ENCODE assay signal across 17 mouse cellular contexts in the genomic region with DNA sequence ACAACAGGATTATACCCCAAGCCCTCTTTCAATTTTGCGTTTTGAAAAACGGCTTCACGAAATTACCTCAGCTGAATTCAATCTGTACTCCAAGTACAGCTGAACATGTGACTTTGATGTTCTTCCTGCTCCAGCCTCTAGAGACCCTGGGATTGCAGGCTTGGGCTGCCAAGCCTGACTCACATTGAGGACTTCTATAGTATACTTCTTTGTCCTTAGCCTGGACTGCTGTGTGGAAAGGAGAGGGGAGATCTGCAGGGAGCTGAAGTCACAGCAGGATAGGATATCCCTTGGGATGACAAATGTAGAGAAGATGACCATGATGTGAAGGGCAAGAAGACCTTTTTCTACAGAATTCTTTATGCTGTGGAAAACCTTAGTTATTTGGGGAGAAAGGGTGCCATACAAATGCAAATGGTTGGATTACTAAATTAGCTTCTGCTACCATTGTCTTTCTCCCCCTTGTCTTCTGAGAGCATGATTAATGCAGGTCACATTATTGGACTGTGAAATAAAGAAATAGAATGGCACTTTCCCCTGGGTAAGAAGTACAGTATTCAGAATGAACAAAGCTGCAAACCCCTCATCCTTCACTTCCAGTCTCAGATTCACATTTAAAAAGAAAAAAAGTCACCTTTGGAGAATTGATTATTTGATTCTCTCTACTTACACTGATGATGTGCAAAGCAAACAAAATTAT.
A peak's percentile ranks its signal among the peaks of the same experiment; 100 is the strongest.
DNase-seq lines count a peak whose midpoint lies in the region; ATAC-seq lines count a peak whose summit lies in the region.
"Had no signal": no experiment of that assay in that cellular context is flagged by ENCODE, and none has a peak within 500 bp of the region (broad histone marks: within the 10 kb centered on the region; RNA-seq: fewer than 3 reads in every experiment).

No protein-coding gene starts in this region.

- peaks cover 9% of the 10 kb centered on the region for H3K4me1 ChIP-seq in forebrain, embryonic 13.5 days
- H3K4me1 ChIP-seq in hindbrain, embryonic 15.5 days (replicated peaks): 0 out of 2 replicates have a peak, but pooled peaks cover 5% of the 10 kb centered on the region
- H3K4me1 ChIP-seq: heart, embryonic 15.5 days had no signal

- DNase-seq in NIH3T3 (ENCODE audit: low read depth): peak; percentile 10
- DNase-seq in ZHBTc4 (ENCODE audit: low read depth, low spot score): peak; percentile 1
- DNase-seq in right cerebral cortex, adult 2 months (ENCODE audit: low spot score in 2 of 2): no peak
- no peak for DNase-seq in layer of hippocampus, adult 18-20 months (ENCODE audit: low spot score in 2 of 2)
- DNase-seq in frontal cortex, postnatal 36 days (ENCODE audit: low spot score in 2 of 2): no peak
- DNase-seq: heart, adult 11 months; kidney, adult 2 months; kidney, postnatal 36 days; layer of hippocampus, postnatal 36 days; left cerebral cortex, postnatal 4 days; thymus, postnatal 36 days had no signal

- no peak overlapping the region for H3K4me2 ChIP-seq in forebrain, embryonic 13.5 days
- no peak overlapping the region for H3K4me2 ChIP-seq in hindbrain, embryonic 15.5 days
- H3K4me2 ChIP-seq: heart, embryonic 15.5 days; liver, embryonic 11.5 days; lung, embryonic 14.5 days had no signal

- no peaks in the 10 kb centered on the region for H3K36me3 ChIP-seq in forebrain, embryonic 13.5 days (ENCODE audit: poor library complexity, severe bottlenecking)
- no peaks in the 10 kb centered on the region for H3K36me3 ChIP-seq in hindbrain, embryonic 15.5 days
- H3K36me3 ChIP-seq: heart, embryonic 15.5 days had no signal

- H3K27ac ChIP-seq in forebrain, embryonic 13.5 days: peak overlapping the region; percentile 63
- no peak overlapping the region for H3K27ac ChIP-seq in hindbrain, embryonic 15.5 days (replicated peaks)
- H3K27ac ChIP-seq: heart, embryonic 15.5 days had no signal

- 16% methylated on average over 3 of the region's 3 CpGs for WGBS in forebrain, embryonic 13.5 days
- 15% methylated on average over 3 of the region's 3 CpGs for WGBS in hindbrain, embryonic 15.5 days

- no peak overlapping the region for H3K4me3 ChIP-seq in forebrain, embryonic 13.5 days
- no peak overlapping the region for H3K4me3 ChIP-seq in hindbrain, embryonic 15.5 days
- H3K4me3 ChIP-seq: erythroblast, embryonic 14.5 days; heart, embryonic 15.5 days had no signal

- no peak overlapping the region for H3K9ac ChIP-seq in forebrain, embryonic 13.5 days
- H3K9ac ChIP-seq in hindbrain, embryonic 15.5 days: no peak overlapping the region
- H3K9ac ChIP-seq: heart, embryonic 15.5 days; lung, embryonic 14.5 days had no signal

- peak; percentile 86 for ATAC-seq in forebrain, embryonic 13.5 days
- ATAC-seq in hindbrain, embryonic 15.5 days (ENCODE audit: low FRiP score, low read depth): peak; percentile 56; the same call in 1 of the 2 replicates

- H3K27me3 ChIP-seq in forebrain, embryonic 13.5 days: no peaks in the 10 kb centered on the region
- H3K27me3 ChIP-seq in hindbrain, embryonic 15.5 days: no peaks in the 10 kb centered on the region
- H3K27me3 ChIP-seq: heart, embryonic 15.5 days had no signal

- no peaks in the 10 kb centered on the region for H3K9me3 ChIP-seq in forebrain, embryonic 13.5 days (replicated peaks)
- no peaks in the 10 kb centered on the region for H3K9me3 ChIP-seq in hindbrain, embryonic 15.5 days
- H3K9me3 ChIP-seq: heart, embryonic 15.5 days had no signal

Comparison
In these comparisons a context has a peak if more than half of its experiments do, and no peak if none do; other contexts are left out.
1. DNase-seq: peak in NIH3T3 (single experiment) and ZHBTc4 (single experiment); none in right cerebral cortex, adult 2 months (0 of 2), layer of hippocampus, adult 18-20 months (0 of 2) and frontal cortex, postnatal 36 days (0 of 2).